Mouse (Mus musculus) E14TG2a.4 (cell line): ENCODE measurements around the gene Pde7b.

Experiments
- CTCF ChIP-seq: conservative IDR thresholded peaks from 2 replicates; pipeline ENCODE4 v1.5.1; 2014; ENCODE audit warnings: low read length
- NANOG ChIP-seq: IDR thresholded peaks from 2 replicates; pipeline ENCODE4 v1.6.1; 2014; ENCODE audit warnings: borderline replicate concordance, low read length, mixed read lengths
- POU5F1 ChIP-seq: IDR thresholded peaks from 2 replicates; pipeline ENCODE4 v1.6.1; 2014; ENCODE audit warnings: low read length, borderline replicate concordance

DNA sequence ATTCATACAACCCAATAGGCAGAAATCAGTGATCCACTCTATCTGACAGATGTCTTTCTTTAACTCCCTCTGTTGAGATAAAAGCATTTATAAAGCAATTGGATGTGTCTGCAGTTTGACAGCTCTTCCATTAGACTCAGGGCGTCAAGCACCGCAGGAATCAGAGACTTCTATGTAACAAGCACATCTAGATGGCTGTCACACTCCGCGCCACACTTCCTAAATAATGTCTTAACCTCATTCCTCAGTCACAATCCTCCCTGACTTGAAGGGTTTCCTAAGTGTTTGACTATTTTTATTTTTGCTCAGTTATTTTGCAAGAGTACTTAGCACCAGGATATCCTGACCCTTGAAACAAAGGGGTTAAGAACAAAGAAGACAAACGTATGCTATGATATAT is 174.7 kb downstream of the Pde7b start:
- no peak for TF ChIP-seq CTCF
- no peak for TF ChIP-seq NANOG
- TF ChIP-seq POU5F1 = no peak
